Mouse (Mus musculus): ENCODE results near the gene Serpinh1. TPM values are rescaled to one million over a fixed set of nuclear protein-coding genes. Genes with fewer than 3 reads are reported as not detected.

The Serpinh1 gene
- polyA plus RNA-seq, 1 experiment from 2014 or later, result 1,787 TPM

DNA sequence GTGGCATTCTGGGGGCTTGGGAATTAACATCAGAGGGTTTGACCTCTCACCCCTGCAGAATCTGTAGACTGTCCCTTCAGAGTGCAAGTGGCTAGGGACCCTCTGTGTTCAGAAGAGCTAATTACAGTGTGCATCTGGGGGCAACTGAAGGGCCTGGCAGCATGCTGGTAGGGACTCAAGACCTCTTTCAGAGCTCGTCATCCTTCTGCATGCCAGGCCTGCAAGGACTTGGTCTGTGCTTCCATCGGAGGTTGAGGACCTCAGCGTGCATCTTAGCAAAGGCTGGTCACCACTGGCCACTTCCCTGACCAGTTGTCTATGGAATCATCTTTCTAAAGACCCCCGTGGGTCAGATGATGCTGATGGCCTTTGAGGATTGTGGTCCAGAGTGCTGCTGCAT is 9.5 kb downstream of the Serpinh1 start:
- H3K4me1 ChIP-seq, result peaks cover 16% of the 10 kb centered on the region
- H3K36me3 ChIP-seq, result peaks cover 76% of the 10 kb centered on the region
- no peaks in the 10 kb centered on the region for H3K9me3 ChIP-seq
- no peak for DNase-seq (ENCODE audit: low spot score)
- H3K27me3 ChIP-seq (ENCODE audit: insufficient read depth, poor library complexity, severe bottlenecking), result no peaks in the 10 kb centered on the region
- H3K27ac ChIP-seq, result no peak overlapping the region
- no peak overlapping the region for H3K4me3 ChIP-seq
- 75% methylated on average over 4 of the region's 4 CpGs for WGBS

DNA sequence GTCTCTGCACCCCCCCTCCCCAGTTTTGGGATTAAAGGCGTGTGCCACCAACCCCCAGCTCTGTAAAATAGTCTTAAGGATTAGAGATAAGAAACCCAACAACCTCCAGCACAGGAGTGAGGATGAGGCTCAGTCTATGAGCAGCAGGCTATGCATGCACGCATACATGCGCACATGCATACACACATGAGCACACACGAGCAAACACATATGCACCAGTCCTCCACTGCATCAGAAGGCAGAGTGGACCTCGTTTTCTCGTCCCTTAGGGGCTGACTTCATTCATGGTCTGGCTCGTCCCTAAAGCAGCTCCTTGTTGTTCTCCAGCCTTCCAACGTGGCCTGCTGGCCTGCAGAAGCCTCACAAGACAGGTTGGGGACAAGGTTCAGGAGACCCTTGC is 12.3 kb downstream of the Serpinh1 start:
- no peak for DNase-seq (ENCODE audit: low spot score)
- WGBS, result 74% methylated on average over 8 of the region's 8 CpGs
- Histone ChIP-seq H3K36me3 (peaks cover 49% of the 10 kb centered on the region), H3K27me3 (ENCODE audit: insufficient read depth, poor library complexity, severe bottlenecking) (no peaks in the 10 kb centered on the region), H3K9me3 (no peaks in the 10 kb centered on the region), H3K4me3 (no peak overlapping the region), H3K4me1 (peaks cover under 1% of the 10 kb centered on the region; the same call in 1 of the 2 replicates), H3K27ac (no peak overlapping the region)

- H3K27me3 ChIP-seq (ENCODE audit: insufficient read depth, poor library complexity, severe bottlenecking), result 0 out of 2 replicates have a peak, but pooled peaks cover 2% of the 10 kb centered on the region
- DNase-seq (ENCODE audit: low spot score), result peak; percentile 90
- peaks cover 14% of the 10 kb centered on the region for H3K4me1 ChIP-seq
- no peaks in the 10 kb centered on the region for H3K9me3 ChIP-seq
- 36% methylated on average over 12 of the region's 12 CpGs for WGBS
- H3K36me3 ChIP-seq, result no peaks in the 10 kb centered on the region
- peak overlapping the region; percentile 56; the same call in 1 of the 2 replicates for H3K27ac ChIP-seq
- H3K4me3 ChIP-seq, result no peak overlapping the region
Observed at GRCm38 (mm10) chr7:99332774-99333480, 20.1 kb downstream of the Serpinh1 start.

GRCm38 (mm10) chr7:99330012-99330411 is 23.0 kb downstream of the Serpinh1 start:
- Histone ChIP-seq H3K4me3 (no peak overlapping the region), H3K27ac (no peak overlapping the region), H3K4me1 (peaks cover 14% of the 10 kb centered on the region), H3K36me3 (no peaks in the 10 kb centered on the region), H3K27me3 (ENCODE audit: insufficient read depth, poor library complexity, severe bottlenecking) (peaks cover 25% of the 10 kb centered on the region), H3K9me3 (no peaks in the 10 kb centered on the region)
- no peak for DNase-seq (ENCODE audit: low spot score)
- WGBS, result 81% methylated on average over 5 of the region's 5 CpGs

- H3K27me3 ChIP-seq (ENCODE audit: insufficient read depth, poor library complexity, severe bottlenecking), result peaks cover 35% of the 10 kb centered on the region
- no peaks in the 10 kb centered on the region for H3K9me3 ChIP-seq
- H3K4me1 ChIP-seq, result peaks cover 15% of the 10 kb centered on the region
- WGBS, result 64% methylated on average over 4 of the region's 4 CpGs
- no peak for DNase-seq (ENCODE audit: low spot score)
- no peak overlapping the region for H3K4me3 ChIP-seq
- H3K27ac ChIP-seq, result no peak overlapping the region
- no peaks in the 10 kb centered on the region for H3K36me3 ChIP-seq
Observed at GRCm38 (mm10) chr7:99328847-99329246, 24.2 kb downstream of the Serpinh1 start.

DNA sequence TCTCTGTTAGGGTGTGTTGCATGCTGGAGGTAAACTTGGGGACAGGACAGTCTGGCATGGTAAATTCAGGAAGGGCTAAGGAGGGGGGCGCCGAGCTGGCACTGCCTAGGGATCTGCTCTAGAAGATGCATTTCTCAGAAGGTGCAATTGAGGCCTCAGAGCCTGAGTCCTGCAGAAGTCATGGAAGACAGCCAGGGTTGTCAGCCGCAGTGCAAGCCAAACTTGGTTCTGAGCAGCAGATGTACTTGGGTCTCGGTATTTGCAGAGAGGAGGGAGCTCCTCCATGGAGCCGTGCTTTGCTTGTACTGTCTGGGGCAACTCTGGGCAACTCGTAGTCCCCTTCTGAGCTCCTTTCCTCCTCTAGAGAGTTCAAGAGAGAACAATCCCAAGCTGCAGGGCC is 26.9 kb downstream of the Serpinh1 start:
- WGBS, result 74% methylated on average over 6 of the region's 6 CpGs
- DNase-seq (ENCODE audit: low spot score), result no peak
- H3K9me3 ChIP-seq, result no peaks in the 10 kb centered on the region
- H3K4me3 ChIP-seq, result no peak overlapping the region
- 0 out of 2 replicates have a peak overlapping the region, but pooled peaks have one; percentile 23 for H3K27ac ChIP-seq
- H3K4me1 ChIP-seq, result peaks cover 14% of the 10 kb centered on the region
- peaks cover 50% of the 10 kb centered on the region for H3K27me3 ChIP-seq (ENCODE audit: insufficient read depth, poor library complexity, severe bottlenecking)
- no peaks in the 10 kb centered on the region for H3K36me3 ChIP-seq

DNA sequence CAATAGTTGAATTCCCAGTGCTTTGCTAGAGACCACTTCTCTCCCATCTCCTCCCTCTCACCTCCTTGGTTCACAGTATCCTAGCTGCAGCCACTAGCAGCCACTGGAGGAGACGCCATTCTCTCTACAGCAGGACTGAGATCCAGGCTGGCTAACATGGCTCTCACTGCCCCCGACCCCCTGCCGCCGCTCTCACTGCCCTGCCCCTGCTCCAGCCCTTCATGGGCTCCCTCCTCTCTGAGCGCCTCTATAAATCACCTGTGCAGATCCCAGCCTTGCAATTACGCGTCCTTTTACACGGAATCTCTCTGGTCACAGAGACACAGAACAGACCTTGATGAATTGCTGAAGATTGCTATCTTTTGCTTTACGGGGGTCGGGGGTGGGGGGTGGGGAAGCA is 28.2 kb downstream of the Serpinh1 start:
- DNase-seq (ENCODE audit: low spot score), result no peak
- WGBS, result 29% methylated on average over 10 of the region's 10 CpGs

DNA sequence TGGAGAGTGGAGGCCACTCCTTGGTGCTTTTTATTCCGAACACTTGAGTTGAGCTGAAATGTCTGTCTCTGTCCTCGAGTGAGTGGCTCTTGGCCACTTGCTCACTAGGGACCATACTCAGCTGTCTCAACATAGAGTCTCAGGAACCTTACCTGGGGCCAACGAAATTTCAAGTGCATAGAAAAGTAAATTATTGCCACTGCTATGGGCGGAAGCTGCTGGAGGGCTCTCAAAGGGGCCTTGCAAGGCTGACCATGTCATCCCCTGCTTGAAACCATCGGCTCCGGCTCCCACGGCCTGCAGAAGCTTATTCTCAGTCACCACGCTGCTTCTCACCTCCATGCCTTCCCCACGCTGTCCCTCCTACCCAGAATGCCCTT is 29.7 kb downstream of the Serpinh1 start:
- Histone ChIP-seq H3K36me3 (no peaks in the 10 kb centered on the region), H3K9me3 (no peaks in the 10 kb centered on the region), H3K4me3 (no peak overlapping the region), H3K4me1 (peaks cover 27% of the 10 kb centered on the region), H3K27ac (no peak overlapping the region), H3K27me3 (ENCODE audit: insufficient read depth, poor library complexity, severe bottlenecking) (peaks cover 61% of the 10 kb centered on the region)
- DNase-seq (ENCODE audit: low spot score), result no peak
- 80% methylated on average over 9 of the region's 9 CpGs for WGBS

More for the DNA sequence above, 28.2 kb downstream of the Serpinh1 start:
- Histone ChIP-seq H3K36me3 (no peaks in the 10 kb centered on the region), H3K9me3 (no peaks in the 10 kb centered on the region), H3K4me1 (peaks cover 21% of the 10 kb centered on the region), H3K4me3 (no peak overlapping the region), H3K27me3 (ENCODE audit: insufficient read depth, poor library complexity, severe bottlenecking) (peaks cover 58% of the 10 kb centered on the region), H3K27ac (no peak overlapping the region)

GRCm38 (mm10) chr7:99322691-99323320 is 30.2 kb downstream of the Serpinh1 start:
- no peak for DNase-seq (ENCODE audit: low spot score)
- H3K4me1 ChIP-seq, result peaks cover 27% of the 10 kb centered on the region
- H3K9me3 ChIP-seq, result no peaks in the 10 kb centered on the region
- peaks cover 62% of the 10 kb centered on the region for H3K27me3 ChIP-seq (ENCODE audit: insufficient read depth, poor library complexity, severe bottlenecking)
- H3K36me3 ChIP-seq, result no peaks in the 10 kb centered on the region
- H3K27ac ChIP-seq, result no peak overlapping the region
- H3K4me3 ChIP-seq, result no peak overlapping the region
- WGBS, result 71% methylated on average over 6 of the region's 6 CpGs

DNA sequence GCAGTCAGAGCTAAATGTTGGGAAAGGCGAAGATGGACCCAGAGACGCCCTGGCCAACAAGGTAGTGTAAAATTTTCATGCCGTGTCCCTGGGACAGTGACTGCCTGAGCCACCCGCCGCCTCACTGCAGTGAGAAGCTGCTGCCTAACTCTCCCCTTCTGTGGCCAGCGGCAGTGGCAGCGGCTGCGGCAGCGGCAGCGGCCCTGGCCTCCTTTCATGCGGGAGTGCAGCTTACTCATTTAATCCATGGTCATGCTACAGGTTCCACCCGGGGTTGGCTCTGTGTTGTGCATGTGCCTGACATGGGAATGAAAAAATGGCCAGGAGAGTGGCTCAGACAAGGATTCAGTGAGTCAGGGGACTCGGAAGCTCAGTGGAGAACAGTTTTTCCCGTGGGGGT is 32.5 kb downstream of the Serpinh1 start:
- Histone ChIP-seq H3K4me3 (no peak overlapping the region), H3K4me1 (peaks cover 34% of the 10 kb centered on the region), H3K36me3 (no peaks in the 10 kb centered on the region), H3K27ac (no peak overlapping the region), H3K27me3 (ENCODE audit: insufficient read depth, poor library complexity, severe bottlenecking) (peaks cover 63% of the 10 kb centered on the region), H3K9me3 (no peaks in the 10 kb centered on the region)
- DNase-seq (ENCODE audit: low spot score), result no peak
- 42% methylated on average over 14 of the region's 14 CpGs for WGBS

GRCm38 (mm10) chr7:99317475-99317874 is 35.6 kb downstream of the Serpinh1 start:
- no peaks in the 10 kb centered on the region for H3K9me3 ChIP-seq
- peaks cover 45% of the 10 kb centered on the region for H3K27me3 ChIP-seq (ENCODE audit: insufficient read depth, poor library complexity, severe bottlenecking)
- WGBS, result 73% methylated on average over 7 of the region's 7 CpGs
- peaks cover 33% of the 10 kb centered on the region for H3K4me1 ChIP-seq
- no peak overlapping the region for H3K4me3 ChIP-seq
- DNase-seq (ENCODE audit: low spot score), result no peak
- H3K36me3 ChIP-seq, result no peaks in the 10 kb centered on the region
- H3K27ac ChIP-seq, result no peak overlapping the region

- no peak overlapping the region for H3K27ac ChIP-seq
- H3K27me3 ChIP-seq (ENCODE audit: insufficient read depth, poor library complexity, severe bottlenecking), result peaks cover 47% of the 10 kb centered on the region
- no peak for DNase-seq (ENCODE audit: low spot score)
- H3K4me3 ChIP-seq, result no peak overlapping the region
- H3K9me3 ChIP-seq, result no peaks in the 10 kb centered on the region
- H3K36me3 ChIP-seq, result no peaks in the 10 kb centered on the region
- H3K4me1 ChIP-seq, result peaks cover 43% of the 10 kb centered on the region
- WGBS, result 69% methylated on average over 7 of the region's 7 CpGs
Observed at GRCm38 (mm10) chr7:99316207-99316606, 36.8 kb downstream of the Serpinh1 start.

DNA sequence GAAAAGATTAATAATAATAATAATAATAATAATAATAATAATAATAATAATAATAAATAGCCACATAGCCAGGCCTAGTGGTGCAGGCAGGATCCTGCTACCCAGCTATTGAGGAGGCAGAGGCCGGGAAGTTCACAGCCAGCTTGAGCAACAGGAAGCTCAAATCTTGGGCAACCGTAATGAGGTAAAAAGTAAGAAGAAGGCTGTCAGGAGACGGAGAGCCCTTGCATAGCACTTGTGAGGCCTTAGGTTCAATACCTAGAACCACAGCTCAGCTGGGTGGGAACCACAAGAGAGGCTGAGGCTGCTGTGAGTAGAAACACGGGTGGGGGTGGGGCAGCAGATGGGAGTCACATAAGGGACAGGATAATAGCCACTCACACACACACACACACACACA is 38.5 kb downstream of the Serpinh1 start:
- Histone ChIP-seq H3K27ac (no peak overlapping the region), H3K4me3 (no peak overlapping the region), H3K9me3 (no peaks in the 10 kb centered on the region), H3K36me3 (no peaks in the 10 kb centered on the region), H3K4me1 (peaks cover 30% of the 10 kb centered on the region), H3K27me3 (ENCODE audit: insufficient read depth, poor library complexity, severe bottlenecking) (peaks cover 42% of the 10 kb centered on the region)
- no peak for DNase-seq (ENCODE audit: low spot score)
- WGBS, result 76% methylated on average over 4 of the region's 4 CpGs
